Mouse (Mus musculus): ENCODE data around the gene Plcxd2.
A peak's percentile ranks its signal among the peaks of the same experiment; 100 is the strongest.

The Plcxd2 gene

DNA sequence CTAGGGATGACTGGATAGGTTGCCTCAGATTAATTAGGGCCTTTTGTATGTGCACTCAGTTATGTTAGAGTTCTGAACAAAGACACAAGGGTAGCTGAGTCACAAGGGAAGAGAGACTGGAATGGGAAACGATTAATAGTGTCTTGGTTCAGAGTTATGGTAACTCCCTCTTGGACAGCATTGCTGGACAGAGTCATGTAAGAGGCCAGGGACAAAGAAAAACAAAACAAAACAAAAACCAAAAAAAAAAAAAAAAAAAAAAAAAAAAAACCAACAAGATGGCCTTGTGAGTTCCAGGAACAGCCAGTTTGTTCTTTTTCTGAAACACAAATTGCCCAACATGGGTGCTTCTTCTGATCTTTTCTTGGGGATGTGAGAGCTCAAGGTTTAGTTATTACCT, 23.8 kb downstream of the Plcxd2 start:
- no peak for DNase-seq

DNA sequence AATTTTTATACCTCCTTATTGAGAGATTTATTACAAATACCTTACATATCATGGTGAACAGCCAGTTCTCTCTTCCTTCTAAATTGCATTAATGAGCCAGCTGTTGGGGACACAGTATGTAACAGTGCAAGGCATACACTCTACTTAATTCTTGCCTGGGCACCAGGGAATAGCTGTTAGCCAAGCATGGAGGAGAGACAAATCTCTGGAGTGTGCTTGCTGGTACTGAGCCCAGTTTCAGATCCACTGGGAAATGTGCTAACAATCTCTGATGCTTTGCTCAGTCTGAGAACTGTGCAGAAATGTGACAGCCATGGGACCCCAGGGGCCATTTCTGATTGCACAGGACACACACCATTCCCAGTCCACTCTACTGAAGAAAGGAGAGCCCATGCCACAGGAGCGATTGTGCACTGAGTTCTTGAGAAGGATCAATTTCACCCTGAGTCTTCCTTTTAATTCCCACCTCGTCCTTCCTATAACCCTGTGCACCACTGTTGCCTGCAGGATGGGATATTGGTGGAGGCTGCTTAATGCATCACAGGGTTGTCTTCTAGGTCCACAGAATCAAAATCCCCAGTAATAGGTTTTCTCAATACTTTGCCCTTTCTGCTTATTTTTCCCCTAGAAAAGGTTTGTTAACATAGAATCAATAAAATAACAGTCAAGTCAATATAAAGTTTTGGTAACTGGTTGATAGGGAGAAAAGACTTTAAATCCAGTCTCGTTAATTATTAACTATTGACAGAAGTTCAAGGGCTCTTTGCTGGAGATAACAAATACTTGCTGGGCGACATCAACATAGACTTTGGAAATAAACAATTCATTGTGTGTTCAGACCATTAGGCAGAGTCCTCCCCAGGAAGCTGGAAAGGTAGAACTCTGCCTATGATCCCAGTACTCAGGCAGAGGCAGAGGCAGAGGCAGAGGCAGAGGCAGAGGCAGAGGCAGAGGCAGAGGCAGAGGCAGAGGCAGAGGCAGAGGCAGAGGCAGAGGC, 25.1 kb downstream of the Plcxd2 start:
- no peak for DNase-seq

GRCm38 (mm10) chr16:45976251-45976650, 33.8 kb downstream of the Plcxd2 start:
- no peak for DNase-seq

GRCm38 (mm10) chr16:45973959-45974686, 35.9 kb downstream of the Plcxd2 start:
- peak; percentile 7 to 11 for DNase-seq

- DNase-seq: no peak
Measured at GRCm38 (mm10) chr16:45970187-45970586, 39.8 kb downstream of the Plcxd2 start.

GRCm38 (mm10) chr16:45968716-45969115, 41.3 kb downstream of the Plcxd2 start:
- no peak for DNase-seq

GRCm38 (mm10) chr16:45967471-45967870, 42.5 kb downstream of the Plcxd2 start:
- peak in 1 of 2 experiments; percentile 14 for DNase-seq

GRCm38 (mm10) chr16:45966604-45967003, 43.4 kb downstream of the Plcxd2 start:
- no peak for DNase-seq

DNA sequence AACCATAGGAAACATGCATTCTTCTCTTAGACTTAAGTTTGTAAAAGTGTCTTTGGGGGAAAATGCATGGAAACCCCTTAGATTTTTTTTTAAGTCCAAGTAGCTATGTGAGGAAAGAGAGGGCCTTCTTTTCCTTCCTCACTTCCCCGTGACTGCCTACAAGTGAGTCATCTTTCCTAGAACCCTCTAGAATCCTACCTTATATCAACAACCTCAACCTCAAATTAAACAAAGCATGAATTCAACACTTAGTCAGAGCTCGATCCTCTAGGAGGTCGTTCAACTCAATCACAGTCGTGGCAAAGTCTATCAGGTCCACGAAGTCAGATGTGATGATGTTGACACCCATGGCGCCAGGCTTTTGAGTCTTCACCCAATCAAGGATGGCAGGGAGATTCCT, 45.2 kb downstream of the Plcxd2 start:
- no peak for DNase-seq

GRCm38 (mm10) chr16:45963837-45964236, 46.2 kb downstream of the Plcxd2 start:
- no peak for DNase-seq

GRCm38 (mm10) chr16:45963088-45963487, 46.9 kb downstream of the Plcxd2 start:
- no peak for DNase-seq

GRCm38 (mm10) chr16:45960978-45961377, 49.0 kb downstream of the Plcxd2 start:
- DNase-seq: no peak

DNA sequence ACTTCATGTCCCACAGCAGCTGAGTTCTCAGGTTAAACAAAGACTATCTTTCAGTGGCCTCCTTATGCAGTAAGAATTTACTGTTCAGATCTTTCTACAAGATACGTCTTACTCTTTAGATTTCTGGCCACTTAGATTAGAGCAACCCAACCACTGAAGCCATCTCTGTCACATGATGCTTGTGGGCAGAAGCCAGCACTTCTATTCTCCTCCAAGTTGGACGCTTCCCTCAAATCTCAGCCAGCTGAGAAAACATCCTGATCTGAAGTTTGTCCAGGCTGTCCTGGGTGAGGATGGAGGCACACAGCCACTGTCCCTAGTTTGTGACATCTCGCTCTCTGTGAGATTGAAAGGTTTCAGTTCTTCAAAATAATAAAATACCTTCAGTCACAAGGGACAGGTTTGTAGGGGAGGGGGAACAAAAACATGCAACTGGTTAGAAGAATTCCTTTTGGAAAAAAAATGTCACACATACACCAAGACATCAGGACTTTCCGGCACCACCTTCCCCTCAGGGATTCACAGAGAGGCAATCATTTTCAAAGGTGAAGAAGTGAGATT, 53.5 kb downstream of the Plcxd2 start:
- no peak for DNase-seq

DNA sequence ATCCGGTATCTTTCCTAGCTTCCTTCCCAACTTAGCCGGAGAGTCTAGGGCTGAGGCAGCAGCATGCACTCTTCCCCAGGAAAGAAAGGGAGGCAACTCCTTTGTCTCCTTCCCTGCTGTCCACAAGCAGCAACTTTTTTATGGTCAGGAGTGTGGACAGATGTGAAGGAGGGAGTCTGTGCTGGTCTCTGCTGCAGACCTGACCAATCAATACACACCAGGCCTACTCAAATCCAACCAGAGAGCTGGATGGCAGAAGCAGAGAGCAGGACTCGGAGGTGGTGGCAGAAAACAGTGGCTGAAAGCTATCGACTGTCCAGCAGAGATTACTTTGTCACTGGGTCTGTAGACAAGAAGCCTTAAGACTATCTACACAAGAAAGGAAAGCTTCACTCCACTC, 56.6 kb downstream of the Plcxd2 start, which contains the start of gene Phldb2:
Gene Phldb2 (minus strand): TSS at position 205 of the 400 bp plus-strand sequence.
- DNase-seq: no peak

- DNase-seq: no peak
Measured at GRCm38 (mm10) chr16:45952501-45952900, 57.5 kb downstream of the Plcxd2 start.

DNA sequence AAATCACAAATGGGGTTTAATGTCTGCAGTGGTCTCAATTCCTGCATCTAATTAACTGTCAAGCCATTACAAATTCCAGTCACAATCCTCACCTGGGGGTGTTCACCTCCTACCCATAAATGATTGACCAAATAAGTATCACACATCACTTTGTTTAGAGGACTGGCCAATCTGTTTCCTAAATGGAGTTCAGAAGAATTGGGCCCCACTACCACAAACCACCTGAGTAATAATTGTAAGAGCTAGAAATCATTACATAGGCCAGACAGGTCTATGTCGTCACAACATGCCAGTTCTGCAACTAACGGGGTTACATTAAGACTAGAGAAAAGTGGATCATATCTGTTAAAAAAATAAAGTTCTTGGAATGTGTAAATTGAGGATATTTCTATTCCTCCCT, 58.0 kb downstream of the Plcxd2 start:
- no peak for DNase-seq

- DNase-seq: no peak
Measured at GRCm38 (mm10) chr16:45946335-45946734, 63.7 kb downstream of the Plcxd2 start.

GRCm38 (mm10) chr16:45945649-45946048, 64.4 kb downstream of the Plcxd2 start:
- no peak for DNase-seq

- DNase-seq: no peak
Measured at GRCm38 (mm10) chr16:45945174-45945631, 64.8 kb downstream of the Plcxd2 start.

DNA sequence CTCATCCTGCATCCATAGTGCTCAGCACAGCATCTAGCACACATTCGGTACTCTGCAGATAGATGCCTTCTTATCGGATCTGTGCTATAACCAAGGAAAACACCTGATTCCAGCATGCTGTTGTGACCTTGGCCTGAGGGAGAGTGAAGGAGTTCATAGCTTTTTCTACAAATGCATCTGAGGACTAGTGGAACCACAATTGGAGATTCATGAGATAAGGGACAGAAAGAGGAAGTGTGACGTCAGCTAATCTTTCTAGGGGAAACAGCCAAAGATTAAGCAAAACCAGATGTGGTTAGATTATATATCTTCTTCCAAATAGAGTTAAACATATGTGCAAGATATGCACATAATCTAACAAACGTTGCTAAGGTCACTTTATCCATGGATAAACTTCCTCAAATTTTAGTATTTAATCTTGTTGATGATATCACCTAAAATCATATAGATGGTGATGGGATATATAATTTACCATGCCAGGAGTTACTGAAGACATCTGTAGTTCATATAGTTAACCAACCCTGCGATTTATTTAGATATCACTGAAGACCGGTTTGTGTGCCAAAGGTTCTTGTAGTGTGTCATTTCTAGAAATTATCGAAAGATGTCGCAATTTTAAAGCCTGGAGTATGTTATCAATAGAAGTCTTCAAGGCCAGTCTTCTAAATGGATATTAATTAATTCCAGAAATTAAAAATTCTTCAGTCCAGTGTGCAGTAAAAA, 67.7 kb downstream of the Plcxd2 start:
- no peak for DNase-seq

- DNase-seq: no peak
Measured at GRCm38 (mm10) chr16:45940701-45941100, 69.3 kb downstream of the Plcxd2 start.

DNA sequence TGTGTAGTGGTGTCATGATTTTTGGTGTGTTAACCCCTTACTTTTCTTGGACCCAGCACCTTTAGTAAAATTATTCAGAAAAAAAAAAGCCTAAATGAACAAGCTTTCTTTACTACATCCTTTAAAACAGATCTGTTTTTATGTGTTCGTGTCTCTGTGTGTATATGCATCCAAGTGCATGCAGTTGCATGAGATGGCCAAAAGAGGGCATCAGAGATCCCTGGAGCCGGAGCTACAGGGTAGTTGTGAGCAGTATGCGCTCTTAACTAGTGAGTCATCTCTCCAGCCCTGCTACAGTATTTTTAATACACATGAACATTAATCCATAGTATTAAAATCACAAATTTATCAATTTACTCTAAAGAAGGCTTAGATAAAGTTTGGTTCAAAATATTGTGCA, 70.6 kb downstream of the Plcxd2 start:
- DNase-seq: no peak

DNA sequence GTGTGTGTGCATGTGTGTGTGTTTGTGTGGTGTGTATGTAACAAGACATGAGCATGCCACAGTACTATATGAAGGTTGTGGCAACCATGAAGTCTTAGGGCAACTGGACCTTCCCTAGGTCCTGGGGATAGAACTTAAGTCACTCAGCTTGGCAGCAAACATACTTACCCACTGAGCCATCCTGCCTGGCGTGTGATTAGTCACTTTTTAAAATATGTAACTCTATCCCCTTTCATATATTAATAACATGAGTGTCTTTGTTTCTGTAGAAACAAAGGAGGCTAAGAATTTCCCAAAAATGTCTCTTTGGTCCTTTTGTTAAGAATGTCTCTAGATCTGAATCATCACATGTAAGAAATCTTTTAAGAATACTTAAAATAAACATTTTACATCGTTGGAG, 72.6 kb downstream of the Plcxd2 start:
- no peak for DNase-seq
